Mouse (Mus musculus) thymus, adult 18-20 months (tissue): ENCODE data around the gene N4bp2l2.

ENCODE experiments used
- DNase-seq, 2 experiments: peaks; one replicate each; pipeline ENCODE4 v3.0.0; 2022; ENCODE audit warnings: mixed read lengths in 2 of 2

The N4bp2l2 gene

DNA sequence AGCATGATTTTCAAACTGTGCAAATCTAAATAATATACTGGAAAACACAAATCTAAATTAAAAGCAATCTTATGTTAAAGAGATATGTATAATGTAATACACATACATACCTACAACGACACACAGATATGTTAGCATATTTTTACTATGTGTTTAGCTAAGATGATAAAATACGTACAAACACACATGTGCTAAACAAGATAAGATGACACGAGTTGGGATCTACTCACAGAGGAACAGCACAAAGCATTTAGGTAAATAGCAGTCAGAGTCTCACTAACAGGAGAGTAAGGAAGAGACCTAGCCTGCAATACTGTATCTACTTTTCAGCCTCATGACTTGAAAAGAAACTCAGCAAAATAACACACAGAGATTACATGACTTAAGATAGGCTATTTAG is 24.5 kb downstream of the N4bp2l2 start:
- DNase-seq: no peak

- no peak for DNase-seq
Observed at GRCm38 (mm10) chr5:150629692-150630091, 36.3 kb downstream of the N4bp2l2 start.

DNA sequence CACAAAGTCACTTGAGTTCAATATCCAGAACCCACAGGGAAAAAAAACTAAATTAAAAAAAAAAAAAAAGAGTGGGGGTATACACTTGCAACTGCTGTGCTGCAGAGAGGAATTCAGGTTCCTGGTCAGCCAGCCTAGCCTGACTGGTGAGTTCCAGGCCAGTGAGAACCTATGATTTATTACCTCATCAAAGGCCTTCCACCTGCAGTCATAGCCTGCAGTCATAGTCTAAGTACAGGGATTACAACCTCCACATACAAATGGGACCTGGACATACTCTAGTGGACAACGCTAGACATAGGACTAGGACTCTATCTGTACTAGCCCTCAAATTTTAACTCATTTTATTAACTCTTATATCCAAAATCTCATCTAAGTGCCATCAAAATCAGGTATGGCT is 36.7 kb downstream of the N4bp2l2 start:
- no peak for DNase-seq

GRCm38 (mm10) chr5:150625528-150625927 is 40.5 kb downstream of the N4bp2l2 start:
- no peak for DNase-seq

DNA sequence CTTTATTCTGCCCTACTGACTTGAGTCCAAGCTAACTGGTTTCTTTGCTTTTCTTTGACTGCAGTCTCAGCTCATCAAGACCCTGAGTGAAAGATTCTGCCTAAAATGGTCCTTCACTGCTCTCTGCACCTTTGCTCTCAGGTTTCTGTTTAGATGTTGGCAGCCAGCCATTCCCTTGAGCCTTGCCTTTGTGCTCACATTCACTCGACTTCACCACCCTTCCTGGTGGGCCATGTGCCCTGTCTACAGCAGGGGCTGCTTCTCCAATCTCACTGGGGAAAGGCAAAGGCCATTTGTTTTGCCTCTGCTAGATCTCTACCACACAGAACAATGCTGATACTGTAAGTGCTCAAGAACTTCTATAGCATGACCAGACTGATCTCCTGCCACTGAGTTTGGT is 43.2 kb downstream of the N4bp2l2 start:
- DNase-seq: no peak

GRCm38 (mm10) chr5:150621592-150621991 is 44.4 kb downstream of the N4bp2l2 start:
- no peak for DNase-seq

DNA sequence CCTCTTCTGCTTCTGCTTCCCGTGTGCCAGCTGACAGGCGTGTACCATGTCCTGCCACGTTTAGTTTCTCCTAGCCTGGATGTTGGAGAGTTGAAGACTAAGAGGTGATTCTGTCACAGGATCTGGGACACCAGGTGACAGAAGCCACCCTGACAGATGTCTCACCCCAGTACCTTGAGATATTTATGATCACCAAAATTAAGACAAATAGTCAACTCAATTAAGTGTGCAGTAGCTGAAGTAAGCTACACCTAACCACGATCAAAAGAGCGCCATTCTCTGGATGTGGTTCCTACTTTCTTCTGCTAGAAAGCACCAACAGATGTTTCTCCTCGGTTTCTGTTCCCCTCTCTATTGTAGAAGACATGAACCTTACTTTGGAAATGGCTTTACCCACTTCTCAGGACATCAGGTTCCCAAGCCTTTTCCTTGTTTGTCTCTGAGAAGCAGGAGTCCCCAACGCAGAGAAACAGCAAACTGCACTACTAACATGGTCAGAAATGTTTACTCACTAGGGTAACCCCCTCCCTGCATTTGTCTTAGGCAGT is 45.3 kb downstream of the N4bp2l2 start:
- no peak for DNase-seq

DNA sequence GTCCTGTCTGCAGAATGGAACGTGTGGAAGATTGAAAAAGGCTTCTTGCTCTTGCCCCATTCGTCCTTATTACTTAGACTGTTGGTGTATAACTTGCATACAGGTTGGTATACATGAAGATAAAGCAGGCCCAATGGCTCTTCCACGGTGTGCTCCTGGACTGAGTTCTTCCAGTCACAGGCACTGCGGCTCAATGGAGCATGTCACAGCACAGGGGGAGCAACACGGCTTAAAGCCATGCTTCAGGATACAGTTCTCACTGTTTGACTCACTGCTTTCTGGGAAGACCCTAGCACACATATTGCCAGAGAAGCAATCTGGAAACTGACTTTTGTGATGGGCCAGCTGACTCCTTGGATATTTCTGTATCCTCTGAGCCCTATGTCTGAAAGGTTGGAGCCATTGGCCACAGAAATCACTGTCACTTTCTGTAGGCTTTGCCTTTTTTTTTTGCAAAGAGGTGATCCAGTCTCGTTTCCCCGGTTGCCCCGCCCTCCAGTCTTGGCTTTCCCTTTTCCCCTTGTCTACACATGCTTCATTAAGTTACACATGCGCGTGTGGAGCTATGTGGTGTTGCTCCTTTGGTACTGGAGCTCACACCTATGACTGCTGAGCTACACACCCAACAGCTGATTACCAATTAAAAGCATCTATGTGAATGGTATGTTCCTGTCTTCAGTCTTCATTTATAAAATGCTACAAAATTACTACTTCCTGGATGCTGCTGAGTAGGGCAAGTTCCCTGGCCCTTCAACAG is 47.2 kb downstream of the N4bp2l2 start:
- DNase-seq: no peak

GRCm38 (mm10) chr5:150616731-150617130 is 49.3 kb downstream of the N4bp2l2 start:
- DNase-seq: no peak

- no peak for DNase-seq
Observed at GRCm38 (mm10) chr5:150616216-150616615, 49.8 kb downstream of the N4bp2l2 start.

- no peak for DNase-seq
Observed at GRCm38 (mm10) chr5:150614054-150614453, 51.9 kb downstream of the N4bp2l2 start.

- DNase-seq: peak; percentile 40 to 63
Observed at GRCm38 (mm10) chr5:150611697-150612096, 54.3 kb downstream of the N4bp2l2 start.

- no peak for DNase-seq
Observed at GRCm38 (mm10) chr5:150611136-150611535, 54.8 kb downstream of the N4bp2l2 start.

DNA sequence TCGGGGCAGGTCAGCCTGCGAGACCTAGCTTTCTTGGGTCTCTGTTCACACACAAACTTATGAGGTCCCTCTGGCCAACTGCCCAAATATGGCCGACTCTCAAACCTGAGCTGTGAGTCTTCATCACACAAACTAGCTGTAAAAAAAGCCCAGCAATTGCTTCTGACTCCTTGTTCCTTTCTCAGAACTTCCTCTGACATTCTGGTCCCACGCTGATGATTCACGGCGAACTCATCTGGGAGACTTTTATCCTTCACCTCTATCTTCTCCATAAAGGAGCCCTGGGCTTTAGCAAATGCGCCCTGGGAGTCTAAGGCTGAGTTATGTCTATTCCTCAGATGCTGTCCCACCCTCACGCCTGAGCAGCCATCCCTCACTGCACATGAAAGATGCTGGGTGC is 58.4 kb downstream of the N4bp2l2 start:
- no peak for DNase-seq

- no peak for DNase-seq
Observed at GRCm38 (mm10) chr5:150606131-150606530, 59.9 kb downstream of the N4bp2l2 start.

DNA sequence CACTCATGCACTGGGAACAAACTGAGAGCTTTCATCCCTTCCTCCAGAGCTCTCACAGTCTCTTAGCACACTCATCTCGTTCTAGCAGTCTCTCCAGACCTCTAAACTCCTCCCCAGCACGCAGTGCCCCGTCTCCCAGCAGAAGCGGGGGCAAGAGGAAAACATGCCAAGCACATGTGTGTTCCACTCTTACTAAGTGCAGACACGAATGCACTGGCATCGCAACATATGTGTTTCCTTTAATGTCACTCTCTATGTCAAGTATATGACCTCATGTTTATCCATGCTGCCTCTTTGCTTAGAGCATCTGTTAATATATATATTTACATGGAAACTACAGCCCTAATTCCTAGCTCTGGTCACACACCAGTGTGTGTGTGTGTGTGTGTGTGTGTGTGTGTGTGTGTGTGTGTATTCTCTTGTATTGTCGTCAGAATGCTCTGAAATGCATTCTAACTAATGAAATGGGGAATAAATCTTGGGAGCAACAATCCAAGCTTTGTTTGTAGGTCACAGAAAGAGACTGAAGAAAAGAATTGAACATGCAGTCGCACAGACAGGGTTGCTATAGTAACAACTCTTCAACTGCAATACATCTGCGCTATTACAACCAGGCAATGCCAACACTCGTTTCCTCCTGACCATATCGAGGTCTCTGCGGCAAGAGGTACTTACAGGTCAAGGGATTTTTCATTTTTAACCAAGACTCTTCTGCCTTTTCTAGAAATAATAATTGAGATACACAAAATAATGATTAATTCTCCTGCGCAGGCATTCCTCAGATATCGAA is 64.3 kb downstream of the N4bp2l2 start:
- no peak for DNase-seq

DNA sequence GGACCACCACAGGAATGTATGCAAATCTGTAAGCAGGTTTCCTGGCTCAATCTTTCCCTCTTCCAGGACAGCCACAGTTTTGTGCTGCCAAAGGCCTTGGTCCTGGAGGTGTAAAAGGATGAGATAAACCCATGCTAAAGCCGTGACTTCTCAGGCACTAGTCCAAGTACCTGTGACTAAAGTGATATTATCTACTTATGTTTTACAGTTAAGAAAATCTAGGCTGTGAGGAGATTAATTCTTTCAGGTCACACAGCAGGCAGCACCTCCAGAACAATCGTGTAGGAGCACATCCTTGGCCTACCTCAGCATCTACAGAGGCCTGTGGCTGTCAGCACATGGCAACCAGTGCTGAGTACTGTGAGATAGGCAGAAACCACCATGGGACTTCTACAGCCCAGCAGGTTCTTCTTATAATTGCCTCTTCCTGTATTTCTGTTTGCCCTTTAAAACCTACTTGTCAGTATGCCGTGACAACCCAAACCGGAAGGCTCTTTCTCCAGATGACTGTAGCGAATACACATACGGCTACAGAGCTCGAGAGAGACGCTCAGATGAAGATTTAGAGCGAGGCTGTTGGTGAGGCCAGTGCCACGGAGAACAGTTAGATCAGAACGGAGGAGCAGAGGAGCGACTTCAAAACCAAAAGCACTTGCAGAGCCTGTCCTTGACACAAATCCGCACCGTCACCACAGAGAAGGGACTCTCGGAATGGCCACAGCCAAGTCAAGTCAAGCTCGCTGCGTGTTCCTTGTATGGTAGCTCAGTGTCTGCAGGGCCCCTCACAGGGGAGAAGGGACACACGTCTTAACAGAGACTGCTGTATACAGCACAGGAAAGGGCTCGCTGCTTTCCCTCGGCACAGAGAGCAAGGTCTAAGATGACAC is 65.2 kb downstream of the N4bp2l2 start:
- DNase-seq: peak in 1 of 2 experiments; percentile 47

DNA sequence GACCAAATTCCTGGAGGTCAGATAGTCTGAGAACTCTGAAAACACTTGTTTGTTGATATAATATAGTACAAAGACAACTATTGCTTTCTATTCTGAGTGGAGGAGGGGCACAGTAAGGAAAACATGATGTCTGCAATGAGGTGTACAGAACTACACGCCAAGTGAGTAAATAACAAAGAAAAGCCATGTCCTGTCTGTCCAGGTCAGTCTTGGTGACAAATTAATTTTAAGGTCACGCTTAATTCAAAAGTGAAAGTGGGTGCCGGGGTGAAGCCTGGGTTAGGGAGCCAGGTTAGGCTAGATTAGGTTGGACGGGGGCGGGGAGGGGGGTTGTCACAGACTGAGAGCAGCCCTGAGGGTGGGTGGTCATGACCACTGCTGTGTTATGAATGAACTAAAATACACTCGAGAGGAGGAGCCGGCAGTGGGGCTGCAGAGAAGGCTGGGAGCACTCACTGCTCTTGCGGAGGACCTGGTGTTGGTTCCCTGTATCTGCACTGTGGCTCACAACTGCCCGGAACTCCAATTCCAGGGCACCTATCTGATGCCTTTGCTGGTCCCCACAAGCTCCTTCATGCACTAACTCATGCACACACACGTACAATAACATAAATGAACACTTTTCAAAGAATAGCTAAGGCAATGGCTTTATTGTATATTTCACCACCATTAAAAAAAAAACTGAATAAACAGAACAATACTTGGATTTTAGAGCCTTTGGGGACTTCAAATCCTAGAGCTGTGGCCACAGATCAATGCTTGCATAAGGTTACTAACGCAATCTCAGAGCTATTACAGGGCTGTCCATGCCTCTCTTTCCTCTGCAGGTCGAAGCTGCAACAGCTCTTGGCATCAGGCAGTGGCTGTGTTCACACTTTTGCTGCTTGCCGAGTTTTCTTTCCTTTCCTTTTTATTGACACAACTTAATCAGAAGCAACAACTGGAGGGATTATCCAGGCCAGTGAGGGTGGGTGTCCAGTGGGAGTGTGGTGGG is 66.4 kb downstream of the N4bp2l2 start:
- DNase-seq: no peak

DNA sequence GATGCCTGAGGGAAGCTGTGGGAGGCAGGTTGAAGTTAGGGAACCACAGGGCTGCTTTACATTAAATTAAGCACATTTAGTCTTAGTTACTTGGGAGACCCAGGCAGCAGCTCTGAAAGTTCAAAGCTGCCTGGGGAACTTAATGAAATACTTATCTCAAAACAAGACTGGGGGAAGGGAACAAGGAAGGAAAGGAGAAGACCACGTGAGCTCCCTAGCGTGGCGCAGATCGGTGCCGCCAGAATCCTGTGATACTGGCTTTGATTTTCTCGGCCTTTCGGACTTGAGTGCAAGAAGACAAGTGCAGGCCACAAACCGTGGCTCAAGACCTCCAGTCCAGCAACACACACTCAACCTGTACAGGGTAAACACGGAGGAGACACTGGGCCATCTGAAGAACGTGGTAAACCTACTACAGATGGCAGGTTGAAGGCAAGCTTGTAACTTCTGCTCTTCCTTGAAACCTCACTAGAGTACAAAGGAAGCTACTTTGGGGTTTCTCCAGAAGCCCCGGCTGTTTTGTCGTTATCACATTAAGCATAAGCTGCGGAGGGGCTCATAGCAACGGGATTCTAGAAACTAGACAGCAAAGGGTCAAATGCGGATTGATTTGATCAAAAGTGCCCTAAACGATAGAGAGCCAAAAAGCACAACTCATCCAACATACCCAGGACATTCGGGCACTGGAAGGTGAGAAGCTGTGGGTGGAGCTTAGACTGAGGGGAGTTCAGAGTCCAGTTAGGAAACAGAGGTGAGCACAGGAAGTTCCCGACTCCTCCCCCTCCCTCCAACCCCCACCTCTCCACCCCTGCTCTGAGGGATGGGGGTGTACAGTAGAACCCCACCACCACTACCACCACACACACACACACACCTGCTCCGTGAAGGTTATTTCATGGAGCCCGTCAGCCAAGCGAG is 67.5 kb downstream of the N4bp2l2 start:
- DNase-seq: peak in 1 of 2 experiments; percentile 18

DNA sequence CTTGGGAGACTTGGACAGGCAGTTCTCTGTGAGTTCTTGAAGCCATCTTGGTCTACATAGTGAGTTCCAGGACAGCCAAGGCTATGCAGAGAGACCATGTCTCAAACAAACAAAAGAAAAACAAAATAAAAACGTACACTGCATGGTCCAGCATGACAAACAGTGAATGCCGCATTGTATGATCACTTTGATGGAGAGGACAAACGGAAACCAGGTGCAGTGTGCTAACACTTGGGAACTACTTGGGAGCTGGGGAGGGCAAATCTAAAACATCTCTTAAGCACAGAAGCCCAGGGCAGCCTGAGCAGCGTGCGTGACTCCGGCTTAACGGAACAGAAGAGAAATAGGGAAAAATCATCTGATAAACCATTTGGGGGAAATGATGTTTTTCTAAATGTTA is 68.9 kb downstream of the N4bp2l2 start, which contains the start of gene N4bp2l1:
TSS of gene N4bp2l1 (minus strand) at position 101 of the 400 bp plus-strand sequence.
- no peak for DNase-seq
